ENCODE assay signal across 22 mouse cellular contexts in genomic region chr5:75730698-75731097, GRCm38 (mm10).
DNase-seq lines count a peak whose midpoint lies in the region; ATAC-seq and TF ChIP-seq lines count a peak whose summit lies in the region.
"Had no signal": no experiment of that assay in that cellular context is flagged by ENCODE, and none has a peak within 500 bp of the region (broad histone marks: within the 10 kb centered on the region; RNA-seq: fewer than 3 reads in every experiment).

No protein-coding gene starts in this region.

- 59% methylated on average over 3 of the region's 3 CpGs for WGBS in heart, embryonic 15.5 days
- WGBS in heart, embryonic 11.5 days (ENCODE audit: insufficient replicate concordance) = 60% methylated on average over 3 of the region's 3 CpGs
- 45% methylated on average over 3 of the region's 3 CpGs for WGBS in intestine, postnatal 0 days

- H3K36me3 ChIP-seq in heart, embryonic 15.5 days = no peaks in the 10 kb centered on the region
- H3K36me3 ChIP-seq in heart, embryonic 11.5 days (ENCODE audit: control insufficient read depth, insufficient read depth, low read length) = no peaks in the 10 kb centered on the region
- H3K36me3 ChIP-seq in megakaryocyte, embryonic 14.5 days (replicated peaks; ENCODE audit: low read length) = peaks cover 5% of the 10 kb centered on the region
- no peaks in the 10 kb centered on the region for H3K36me3 ChIP-seq in intestine, postnatal 0 days (ENCODE audit: control insufficient read depth, insufficient read depth)
- H3K36me3 ChIP-seq: limb, embryonic 13.5 days had no signal

- H3K4me1 ChIP-seq in heart, embryonic 15.5 days (replicated peaks) = no peaks in the 10 kb centered on the region
- no peaks in the 10 kb centered on the region for H3K4me1 ChIP-seq in heart, embryonic 11.5 days (ENCODE audit: control insufficient read depth, insufficient read depth, low read length)
- H3K4me1 ChIP-seq in megakaryocyte, embryonic 14.5 days = peaks cover 55% of the 10 kb centered on the region
- no peaks in the 10 kb centered on the region; the same call in 1 of the 2 replicates for H3K4me1 ChIP-seq in intestine, postnatal 0 days (replicated peaks; ENCODE audit: control insufficient read depth, insufficient read depth, low read length)
- H3K4me1 ChIP-seq: limb, embryonic 13.5 days had no signal

- no peak for TF ChIP-seq CTCF in intestine, postnatal 0 days (IDR thresholded peaks at IDR 0.05; ENCODE audit: low read depth)

- no peaks in the 10 kb centered on the region for H3K27me3 ChIP-seq in heart, embryonic 15.5 days
- H3K27me3 ChIP-seq in heart, embryonic 11.5 days (ENCODE audit: control insufficient read depth, insufficient read depth, low read length) = no peaks in the 10 kb centered on the region
- no peaks in the 10 kb centered on the region for H3K27me3 ChIP-seq in megakaryocyte, embryonic 14.5 days (replicated peaks)
- no peaks in the 10 kb centered on the region for H3K27me3 ChIP-seq in intestine, postnatal 0 days (replicated peaks; ENCODE audit: control insufficient read depth, insufficient read depth, low read length)
- H3K27me3 ChIP-seq: limb, embryonic 13.5 days had no signal

- DNase-seq in thymus, postnatal 25 days = peak; percentile 58
- no peak for DNase-seq in left cerebral cortex, adult 9 months (ENCODE audit: low spot score in 2 of 2)
- no peak for DNase-seq in left cerebral cortex, postnatal 10 days (ENCODE audit: extremely low spot score in 1 of 2, low spot score in 2 of 2)
- DNase-seq: adrenal gland, postnatal 25 days; B cell, adult 2 months; cerebellum, adult 2 months; gastrocnemius, postnatal 36 days; heart, postnatal 10 days; kidney, adult 9 months; kidney, postnatal 4 days; lung, embryonic 14.5 days; spleen, adult 18-20 months had no signal

- no peak overlapping the region for H3K4me2 ChIP-seq in heart, embryonic 15.5 days
- no peak overlapping the region for H3K4me2 ChIP-seq in heart, embryonic 11.5 days
- no peak overlapping the region for H3K4me2 ChIP-seq in intestine, postnatal 0 days (replicated peaks; ENCODE audit: low read depth)
- H3K4me2 ChIP-seq: hindbrain, embryonic 14.5 days; limb, embryonic 13.5 days; lung, embryonic 14.5 days had no signal

- H3K27ac ChIP-seq in heart, embryonic 15.5 days = 0 out of 2 replicates have a peak overlapping the region, but pooled peaks have one; percentile 24
- H3K27ac ChIP-seq in heart, embryonic 11.5 days (ENCODE audit: low read depth, low read length) = no peak overlapping the region
- H3K27ac ChIP-seq in intestine, postnatal 0 days (ENCODE audit: low read depth, low read length) = no peak overlapping the region
- H3K27ac ChIP-seq: limb, embryonic 13.5 days; macrophage had no signal

- H3K9ac ChIP-seq in heart, embryonic 15.5 days = no peak overlapping the region
- H3K9ac ChIP-seq in heart, embryonic 11.5 days (ENCODE audit: low read depth, low read length) = no peak overlapping the region
- H3K9ac ChIP-seq in intestine, postnatal 0 days (ENCODE audit: low read depth, low read length) = no peak overlapping the region
- H3K9ac ChIP-seq: hindbrain, embryonic 14.5 days; limb, embryonic 13.5 days; lung, embryonic 14.5 days had no signal

- no peak for ATAC-seq in heart, embryonic 15.5 days (replicated peaks; ENCODE audit: insufficient number of reproducible peaks, insufficient read depth, low FRiP score, low read depth)
- ATAC-seq in heart, embryonic 11.5 days (replicated peaks; ENCODE audit: insufficient number of reproducible peaks, low FRiP score, low TSS enrichment) = no peak
- ATAC-seq in hematopoietic stem cell, adult 5-6 weeks (replicated peaks in 1 of 2; ENCODE audit: insufficient read depth in 1 of 2, low FRiP score in 2 of 2, low TSS enrichment in 1 of 2, low read depth in 1 of 2, poor library complexity in 2 of 2, severe bottlenecking in 2 of 2) = peak; percentile 92 to 96
- ATAC-seq in intestine, postnatal 0 days = no peak
- ATAC-seq: forebrain, embryonic 14.5 days had no signal

- no peaks in the 10 kb centered on the region for H3K9me3 ChIP-seq in heart, embryonic 15.5 days (replicated peaks)
- H3K9me3 ChIP-seq in heart, embryonic 11.5 days (replicated peaks; ENCODE audit: control insufficient read depth, low read length) = no peaks in the 10 kb centered on the region
- H3K9me3 ChIP-seq in megakaryocyte, embryonic 14.5 days = peaks cover 6% of the 10 kb centered on the region
- no peaks in the 10 kb centered on the region for H3K9me3 ChIP-seq in intestine, postnatal 0 days (ENCODE audit: control insufficient read depth)
- H3K9me3 ChIP-seq: limb, embryonic 13.5 days had no signal

- intact Hi-C loops in left cerebral cortex, postnatal 10 days (cut with DNase I) = no loop called here

- no peak overlapping the region for H3K4me3 ChIP-seq in heart, embryonic 15.5 days
- no peak overlapping the region for H3K4me3 ChIP-seq in heart, embryonic 11.5 days (ENCODE audit: low read depth, low read length)
- H3K4me3 ChIP-seq in megakaryocyte, embryonic 14.5 days (replicated peaks) = peak overlapping the region; percentile 62
- H3K4me3 ChIP-seq in intestine, postnatal 0 days (ENCODE audit: low read depth, low read length) = no peak overlapping the region
- H3K4me3 ChIP-seq: limb, embryonic 13.5 days; myocyte had no signal

Comparison
In these comparisons a context has a peak if more than half of its experiments do, and no peak if none do; other contexts are left out.
1. ATAC-seq: peak in hematopoietic stem cell, adult 5-6 weeks (2 of 2); none in heart, embryonic 15.5 days (single experiment), heart, embryonic 11.5 days (single experiment) and intestine, postnatal 0 days (single experiment).